Mouse (Mus musculus): ENCODE measurements around the gene Sulf2. TPM values are rescaled to one million over a fixed set of nuclear protein-coding genes. Genes with fewer than 3 reads are reported as not detected.

Gene Sulf2
- total RNA-seq, 2 experiments from 2014 or later, result 37.9 to 42.1 TPM

DNA sequence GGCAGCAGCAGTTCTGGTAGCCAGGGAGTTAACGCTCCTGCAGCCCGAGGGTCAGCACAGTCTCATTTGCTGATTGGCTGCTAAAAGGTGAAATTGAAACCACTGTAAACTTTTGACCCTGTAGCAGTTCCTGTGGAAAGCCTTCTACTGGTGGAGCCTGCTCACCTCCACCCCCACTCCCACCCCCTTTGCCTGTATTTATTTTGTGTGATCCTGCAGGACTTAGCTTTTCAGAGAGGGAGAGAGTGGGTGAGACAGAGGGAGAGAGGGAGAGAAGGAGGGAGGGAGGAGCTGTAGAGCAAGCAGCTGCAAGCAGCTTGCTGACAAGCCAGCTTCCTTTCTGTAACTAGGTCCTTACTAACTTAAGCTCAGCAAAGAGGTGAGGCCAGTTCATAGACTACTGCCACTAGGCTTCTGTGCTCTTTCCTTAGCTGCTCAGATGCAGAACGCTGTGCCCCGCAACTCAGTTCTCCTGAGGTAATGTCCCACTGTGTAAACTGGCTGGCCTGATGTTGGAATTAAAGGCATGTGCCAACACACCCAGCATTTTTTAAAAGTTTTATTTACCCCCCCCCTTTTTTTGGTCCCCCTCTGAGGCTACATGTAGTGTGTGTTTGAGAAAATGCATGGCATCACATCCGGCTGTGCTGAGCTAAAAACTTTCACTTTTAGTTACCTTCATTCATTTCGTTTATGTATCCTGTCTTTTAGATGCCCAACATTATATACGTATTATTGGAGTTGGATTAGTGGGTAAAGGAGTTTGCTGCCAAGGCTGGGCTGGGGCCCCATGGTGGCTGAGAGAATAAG is 124.1 kb downstream of the Sulf2 start:
- DNase-seq, result peak in 1 of 2 experiments; percentile 65
- intact Hi-C loops (cut with DNase I), result loop anchor here (2.0 to 5.0 kb wide), 3 partner anchors 21 to 94 kb away; partner anchors contain the start of gene Ncoa3

DNA sequence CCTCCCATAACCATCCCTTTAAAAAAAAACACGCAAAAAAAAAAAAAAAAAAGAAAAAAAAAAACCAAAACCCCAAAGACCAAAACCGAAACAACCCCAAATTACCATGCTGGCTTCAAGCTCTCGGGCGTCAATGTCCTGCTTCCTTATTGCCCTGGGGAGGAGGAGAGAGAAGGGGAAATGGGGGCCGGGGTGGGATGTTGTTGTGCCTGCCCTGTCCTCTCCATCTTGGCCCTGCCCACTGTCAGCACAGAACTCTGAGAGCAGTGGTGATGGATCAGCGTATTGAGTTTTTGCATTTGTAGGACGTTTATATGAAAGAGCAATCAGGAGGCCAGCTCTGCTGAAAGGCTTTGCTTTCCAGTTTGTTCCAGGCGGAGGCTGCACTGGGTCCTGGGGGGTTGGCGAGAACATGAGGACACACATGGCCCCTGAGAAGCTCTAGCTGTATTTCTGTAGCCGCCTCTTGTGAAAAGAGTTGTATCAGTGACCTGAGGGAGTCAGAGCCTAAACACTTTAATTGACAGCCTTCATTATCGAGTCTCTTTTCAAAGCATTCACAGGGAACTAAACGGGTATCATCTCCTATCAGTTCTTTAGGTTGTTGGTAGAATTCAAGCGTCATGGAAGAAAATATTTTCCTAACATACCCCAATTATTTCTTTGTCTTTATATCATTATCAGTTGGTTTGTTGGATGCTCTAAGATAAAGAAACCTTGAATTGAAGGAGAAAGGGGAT is 125.0 kb downstream of the Sulf2 start:
- DNase-seq, result peak in 1 of 2 experiments; percentile 47
- intact Hi-C loops (cut with DNase I), result loop anchor here (2.0 to 5.0 kb wide), 3 partner anchors 20 to 93 kb away; partner anchors contain the start of gene Ncoa3

DNA sequence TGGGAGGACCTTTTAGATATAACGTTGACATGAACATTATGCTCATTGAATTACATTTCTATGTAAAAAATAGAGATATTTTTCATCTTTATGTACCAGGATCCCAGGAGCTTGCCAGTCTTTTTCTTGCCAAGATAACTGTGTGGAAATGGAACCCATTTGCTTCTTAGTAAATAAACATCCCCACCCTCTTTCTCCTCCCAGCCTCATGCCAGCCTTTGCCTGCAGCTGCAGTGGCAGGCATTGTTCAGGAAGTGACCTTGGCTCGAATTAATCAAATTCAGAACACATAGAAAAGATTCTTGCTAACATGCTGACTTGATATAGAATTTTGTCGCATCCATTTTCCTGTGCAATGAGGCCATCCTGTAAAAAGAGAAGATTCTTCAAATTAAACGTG is 126.2 kb downstream of the Sulf2 start:
- no peak for DNase-seq
- intact Hi-C loops (cut with DNase I), result no loop called here

DNA sequence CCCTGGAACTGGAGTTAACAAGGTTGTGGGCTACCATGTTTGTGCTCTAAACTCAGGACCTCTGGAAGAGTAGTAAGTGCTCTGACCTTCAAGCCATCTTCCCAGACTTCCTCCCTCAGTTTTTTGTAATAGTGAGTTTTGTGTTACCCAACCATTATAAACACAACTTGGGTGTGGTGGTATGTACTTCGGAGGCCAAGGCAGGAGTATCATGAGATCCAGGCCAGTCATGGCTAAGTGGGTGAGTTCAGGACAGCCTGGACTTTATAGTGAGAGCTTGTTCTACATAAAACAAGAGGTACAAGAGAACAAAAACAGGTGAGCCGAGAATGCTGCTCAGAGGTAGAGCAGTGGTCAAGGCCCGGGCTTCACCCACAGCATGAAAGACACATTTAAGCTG is 127.6 kb downstream of the Sulf2 start:
- no peak for DNase-seq
- intact Hi-C loops (cut with DNase I), result no loop called here

DNA sequence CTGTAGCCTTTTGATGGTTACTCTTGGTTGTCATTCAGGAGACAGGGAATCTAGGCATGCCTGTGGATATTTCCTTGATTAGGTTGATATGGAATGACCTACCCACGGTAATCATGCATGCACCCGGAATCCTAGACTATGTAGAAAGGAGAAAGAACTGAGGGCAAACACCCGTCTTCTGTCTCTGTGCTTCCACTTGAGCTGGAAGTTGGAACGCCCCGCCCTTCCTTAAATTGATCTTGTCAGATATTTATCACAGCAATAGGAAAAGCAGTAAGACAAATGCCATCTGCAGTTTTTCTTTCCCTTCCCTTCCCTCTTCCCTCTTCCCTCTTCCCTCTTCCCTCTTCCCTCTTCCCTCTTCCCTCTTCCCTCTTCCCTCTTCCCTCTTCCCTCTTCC is 129.5 kb downstream of the Sulf2 start:
- intact Hi-C loops (cut with DNase I), result no loop called here
- DNase-seq, result no peak

DNA sequence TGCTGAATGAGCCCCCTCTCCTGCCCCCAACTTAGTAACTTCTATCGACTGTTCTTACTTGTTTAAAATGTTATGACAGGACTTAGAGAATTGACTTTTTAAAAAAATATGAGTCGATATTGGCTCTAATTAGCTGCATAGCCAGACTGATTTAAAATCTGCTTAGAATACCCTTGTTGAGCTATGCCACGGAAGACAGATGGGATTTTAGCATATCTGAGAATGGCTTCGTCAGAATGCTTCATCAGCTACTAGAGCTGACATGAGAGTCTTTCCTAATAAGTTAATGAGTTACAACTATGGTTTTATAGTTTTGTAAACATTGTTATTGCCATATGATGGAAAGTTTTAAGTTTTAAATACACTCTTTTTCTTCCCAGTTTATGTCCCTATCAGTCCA is 130.8 kb downstream of the Sulf2 start:
- intact Hi-C loops (cut with DNase I), result no loop called here
- no peak for DNase-seq

DNA sequence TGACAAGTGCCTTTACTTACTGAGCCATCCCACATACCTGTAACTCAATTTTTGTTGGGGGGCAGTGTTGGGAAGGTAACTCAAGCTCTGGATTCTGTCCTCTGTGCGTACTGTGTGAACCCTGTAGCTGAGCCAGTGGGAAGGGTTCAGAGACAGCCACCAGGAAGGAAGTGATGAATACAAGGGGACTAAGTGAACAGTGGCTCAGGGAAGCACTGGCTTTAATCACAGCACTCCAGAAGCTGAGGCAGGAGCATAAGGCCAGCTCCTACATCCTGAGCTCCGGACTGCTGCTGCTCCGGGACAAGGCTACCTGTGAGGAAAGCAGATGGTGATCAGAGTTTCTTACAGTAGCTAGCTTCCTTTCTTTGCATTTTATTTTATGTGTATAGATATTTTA is 131.4 kb downstream of the Sulf2 start:
- intact Hi-C loops (cut with DNase I), result no loop called here
- no peak for DNase-seq

Other genes with a start within 250 kb of the Sulf2 start
- 10 to 100 TPM; 23.0 to 27.1 TPM for gene Ncoa3, start 163.0 kb downstream of the Sulf2 start, total RNA-seq (2021)